Mouse (Mus musculus): ENCODE measurements at regions not wholly inside any gene's neighbourhood (a gene's known extent, or its start where the extent isn't known, plus 50 kb on each side); places are given as distances from the start of the nearest gene placed in this dataset.

GRCm38 (mm10) chr17:79414006-79414405, 59.1 kb upstream of the Cdc42ep3 start:
- Histone ChIP-seq H3K27ac (no peak overlapping the region), H3K4me3 (no peak overlapping the region)
- TF ChIP-seq CTCF (conservative IDR thresholded peaks at IDR 0.05): no peak
- DNase-seq (ENCODE audit: low spot score in 2 of 2): peak in 1 of 2 experiments; percentile 19

- no peak overlapping the region for H3K4me3 ChIP-seq
- no peak for DNase-seq (ENCODE audit: low spot score in 2 of 2)
- TF ChIP-seq CTCF (conservative IDR thresholded peaks at IDR 0.05): no peak
- no peak overlapping the region for H3K27ac ChIP-seq
Observed at GRCm38 (mm10) chr17:79417953-79418352, 63.1 kb upstream of the Cdc42ep3 start.

GRCm38 (mm10) chr17:79421618-79422017, 66.7 kb upstream of the Cdc42ep3 start:
- no peak for DNase-seq (ENCODE audit: low spot score in 2 of 2)
- Histone ChIP-seq H3K27ac (no peak overlapping the region), H3K4me3 (no peak overlapping the region)
- no peak for TF ChIP-seq CTCF (conservative IDR thresholded peaks at IDR 0.05)

- no peak for DNase-seq (ENCODE audit: low spot score in 2 of 2)
- TF ChIP-seq CTCF (conservative IDR thresholded peaks at IDR 0.05): no peak
- Histone ChIP-seq H3K4me3 (no peak overlapping the region), H3K27ac (no peak overlapping the region)
Observed at GRCm38 (mm10) chr17:79439182-79439581, 84.3 kb upstream of the Cdc42ep3 start.

GRCm38 (mm10) chr17:79442507-79443115, 87.7 kb upstream of the Cdc42ep3 start:
- no peak for DNase-seq (ENCODE audit: low spot score in 2 of 2)

GRCm38 (mm10) chr17:79447170-79447569, 92.3 kb upstream of the Cdc42ep3 start:
- no peak for DNase-seq (ENCODE audit: low spot score in 2 of 2)
- Histone ChIP-seq H3K27ac (no peak overlapping the region), H3K4me3 (no peak overlapping the region)
- no peak for TF ChIP-seq CTCF (conservative IDR thresholded peaks at IDR 0.05)

More at GRCm38 (mm10) chr17:79442507-79443115, 87.7 kb upstream of the Cdc42ep3 start:
- no peak for TF ChIP-seq CTCF (conservative IDR thresholded peaks at IDR 0.05)
- Histone ChIP-seq H3K4me3 (no peak overlapping the region), H3K27ac (no peak overlapping the region)

GRCm38 (mm10) chr17:79451141-79451860, 96.4 kb upstream of the Cdc42ep3 start:
- no peak overlapping the region for H3K4me3 ChIP-seq
- no peak overlapping the region for H3K27ac ChIP-seq
- no peak for TF ChIP-seq CTCF (conservative IDR thresholded peaks at IDR 0.05)
- DNase-seq (ENCODE audit: low spot score in 2 of 2): no peak

- H3K4me3 ChIP-seq: no peak overlapping the region
- TF ChIP-seq CTCF (conservative IDR thresholded peaks at IDR 0.05): no peak
- no peak for DNase-seq (ENCODE audit: low spot score in 2 of 2)
- H3K27ac ChIP-seq: no peak overlapping the region
Observed at GRCm38 (mm10) chr17:79453825-79454224, 98.9 kb upstream of the Cdc42ep3 start.

GRCm38 (mm10) chr17:79454526-79454925, 99.6 kb upstream of the Cdc42ep3 start:
- no peak overlapping the region for H3K27ac ChIP-seq
- no peak overlapping the region for H3K4me3 ChIP-seq
- DNase-seq (ENCODE audit: low spot score in 2 of 2): no peak
- no peak for TF ChIP-seq CTCF (conservative IDR thresholded peaks at IDR 0.05)

GRCm38 (mm10) chr17:79455229-79455628, 100.3 kb upstream of the Cdc42ep3 start:
- no peak for DNase-seq (ENCODE audit: low spot score in 2 of 2)
- H3K4me3 ChIP-seq: no peak overlapping the region
- TF ChIP-seq CTCF (conservative IDR thresholded peaks at IDR 0.05): no peak
- no peak overlapping the region for H3K27ac ChIP-seq

GRCm38 (mm10) chr17:79457636-79458035, 102.7 kb upstream of the Cdc42ep3 start:
- no peak overlapping the region for H3K4me3 ChIP-seq
- DNase-seq (ENCODE audit: low spot score in 2 of 2): no peak
- TF ChIP-seq CTCF (conservative IDR thresholded peaks at IDR 0.05): no peak
- no peak overlapping the region for H3K27ac ChIP-seq

- no peak for TF ChIP-seq CTCF (conservative IDR thresholded peaks at IDR 0.05)
- H3K4me3 ChIP-seq: no peak overlapping the region
- DNase-seq (ENCODE audit: low spot score in 2 of 2): no peak
- no peak overlapping the region for H3K27ac ChIP-seq
Observed at GRCm38 (mm10) chr17:79461681-79462091, 106.8 kb upstream of the Cdc42ep3 start.

GRCm38 (mm10) chr17:79463074-79463694, 108.3 kb upstream of the Cdc42ep3 start:
- no peak for DNase-seq (ENCODE audit: low spot score in 2 of 2)
- Histone ChIP-seq H3K27ac (no peak overlapping the region), H3K4me3 (no peak overlapping the region)
- TF ChIP-seq CTCF (conservative IDR thresholded peaks at IDR 0.05): no peak

Measured in layer of hippocampus, adult 2 months (tissue).